Mouse (Mus musculus) frontal cortex, postnatal 14 days (tissue): Measurements from ENCODE around the gene Cux2.

Source experiments
- DNase-seq, 2 experiments: peaks; one replicate each; pipeline ENCODE4 v3.0.0; 2022; ENCODE audit warnings: low spot score in 2 of 2

Cux2 gene

DNA sequence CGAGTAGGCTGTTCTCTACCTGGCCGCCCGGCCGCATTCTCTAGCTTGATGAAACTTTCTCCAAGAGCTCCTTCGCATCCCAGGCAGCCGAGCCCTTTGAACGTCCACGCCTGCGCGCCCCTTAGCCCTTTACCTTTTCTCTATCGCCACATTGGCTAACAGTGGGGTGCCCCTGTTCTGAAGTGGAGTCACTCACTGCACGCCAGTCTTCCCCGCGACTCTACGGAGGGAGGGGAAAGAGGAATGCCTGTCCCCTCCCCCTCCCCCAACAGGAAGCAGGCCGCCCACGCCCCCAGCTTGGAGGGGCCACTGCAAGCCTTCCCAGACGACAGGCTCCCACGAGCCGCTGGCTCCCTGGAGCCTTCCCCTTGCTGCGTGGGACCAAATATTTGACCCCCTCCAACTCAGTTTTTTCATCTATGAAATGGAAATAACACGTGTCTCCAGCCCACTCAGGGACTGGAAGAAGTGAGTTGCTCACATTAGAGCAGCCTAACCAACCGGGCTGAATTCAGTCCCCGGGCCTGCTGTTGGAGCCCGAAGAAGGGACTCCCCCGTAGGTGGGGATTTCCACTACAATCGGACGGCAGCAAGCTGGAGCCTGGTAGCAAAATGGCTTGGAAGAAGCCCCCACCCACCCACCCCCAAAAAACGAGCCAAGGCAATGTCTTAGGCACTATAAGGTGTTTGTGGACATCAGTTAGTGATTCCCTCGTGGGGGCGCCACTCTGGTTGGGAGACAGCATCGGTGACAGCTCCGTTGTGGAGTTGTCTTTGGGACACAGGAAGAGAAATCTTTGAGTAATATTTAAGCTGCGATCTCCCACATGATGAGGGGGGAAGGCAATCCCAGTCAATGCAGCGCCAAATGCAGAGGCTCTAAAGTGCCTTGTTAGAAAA, 212.2 kb downstream of the Cux2 start, which contains the start of gene Sh2b3:
TSS of gene Sh2b3 (minus strand) at position 206 of the 900 bp plus-strand sequence.
- DNase-seq: no peak

DNA sequence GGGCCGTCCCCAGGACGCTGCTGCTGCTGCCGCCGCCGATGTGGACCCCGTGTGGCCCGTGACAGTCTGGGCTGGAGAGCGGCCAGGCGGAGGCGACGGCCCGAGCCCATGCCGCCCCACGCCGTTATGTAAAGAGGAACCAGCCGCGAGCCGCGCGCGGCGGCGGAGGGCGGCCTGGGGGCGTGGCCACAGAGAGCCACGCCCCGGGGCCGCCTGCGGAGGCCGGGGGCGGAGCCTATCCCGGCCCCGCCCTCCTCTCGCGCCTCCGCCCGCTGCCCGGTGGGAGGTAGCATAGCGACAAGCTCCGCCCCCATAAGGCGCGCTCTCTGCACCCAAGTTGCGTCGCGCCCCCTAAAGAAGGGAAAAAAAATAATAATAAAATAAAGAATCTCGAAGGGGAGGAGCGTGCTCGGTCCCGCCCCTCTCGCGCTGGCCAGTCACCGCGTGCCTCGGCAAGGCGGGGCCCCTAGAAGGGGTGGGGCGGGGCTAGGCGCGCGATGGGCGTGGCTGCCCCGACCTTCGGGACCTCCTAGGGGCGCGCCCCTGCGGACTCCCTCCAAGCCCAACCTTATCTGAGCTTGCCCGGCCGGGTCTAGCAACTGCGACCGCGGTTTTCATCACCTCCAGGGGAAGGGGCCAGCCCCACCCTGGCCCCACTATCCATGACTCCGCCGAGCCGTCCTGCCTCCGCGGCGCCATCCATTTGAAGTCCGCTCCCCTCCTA, 213.0 kb downstream of the Cux2 start:
- DNase-seq: peak; percentile 76 to 78

DNA sequence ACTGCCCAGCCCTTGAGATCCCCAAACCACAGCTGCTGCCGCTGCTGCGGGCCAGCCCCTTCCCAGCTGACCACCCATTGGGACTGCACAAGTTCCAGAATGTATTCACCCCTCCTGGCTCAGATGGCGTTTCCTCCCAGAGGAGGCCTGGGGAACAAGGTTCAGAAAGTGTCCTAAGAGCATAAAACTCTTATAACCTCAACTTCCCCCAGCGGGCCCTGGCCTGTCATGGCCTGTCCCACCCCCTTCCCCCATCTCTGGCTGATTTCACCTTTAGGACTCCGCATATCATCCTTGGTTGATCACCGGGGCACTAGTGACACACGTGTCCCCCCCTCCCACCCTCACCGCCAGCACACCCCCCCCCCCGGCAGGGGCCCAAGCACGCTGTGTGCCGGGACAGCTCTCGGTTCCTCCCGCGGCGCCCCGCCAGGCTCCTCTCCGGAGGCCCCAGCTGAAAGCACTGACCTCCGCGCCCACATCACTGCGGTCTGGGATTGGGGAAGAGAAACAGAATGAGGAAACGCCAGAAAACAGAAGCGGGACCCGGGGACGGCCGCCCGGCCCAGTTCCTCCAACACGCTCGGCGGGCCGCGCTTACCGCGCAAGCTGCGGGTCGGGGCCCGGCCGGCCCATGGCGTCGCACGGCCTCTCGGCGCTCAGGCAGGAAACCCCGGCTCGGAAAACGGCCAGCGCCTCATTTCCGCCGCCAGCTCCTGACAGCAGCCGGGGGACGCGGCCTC, 213.8 kb downstream of the Cux2 start:
- DNase-seq: no peak

DNA sequence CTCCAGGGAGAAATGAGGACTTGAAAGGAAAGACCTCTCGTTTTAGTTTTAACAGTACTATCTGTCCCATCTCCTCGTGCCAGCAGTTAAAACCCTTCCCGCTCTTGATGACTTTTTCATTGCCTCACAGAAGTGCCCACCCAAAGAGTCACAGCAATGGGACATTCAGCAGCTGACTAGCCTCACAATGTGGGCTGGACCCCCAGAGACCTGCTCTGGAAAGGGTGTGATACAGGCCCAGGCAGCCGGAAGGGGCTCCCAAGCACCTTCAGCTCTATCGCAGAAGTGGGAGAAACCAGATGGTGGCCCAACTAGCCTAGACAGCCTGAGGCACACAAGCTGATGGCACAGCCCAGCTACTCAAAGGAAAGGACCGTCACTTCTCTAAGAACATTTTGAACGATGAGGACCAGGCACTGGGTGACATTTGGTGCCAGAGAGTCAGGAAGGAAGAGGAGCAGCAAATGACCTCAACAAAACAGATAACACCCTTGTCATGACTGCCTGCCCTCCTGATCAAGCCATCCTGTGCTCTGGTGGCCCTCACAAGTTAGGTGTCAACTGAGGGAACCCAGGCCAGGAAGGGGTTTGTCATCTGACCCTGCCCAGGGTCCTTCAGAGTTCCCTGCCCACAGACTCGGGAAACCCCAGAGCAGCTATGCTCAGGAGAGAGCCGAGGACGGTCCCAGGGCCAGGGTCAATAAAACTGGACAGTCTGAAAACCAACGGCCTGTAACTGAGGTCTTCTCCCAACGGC, 214.7 kb downstream of the Cux2 start:
- DNase-seq: no peak

DNA sequence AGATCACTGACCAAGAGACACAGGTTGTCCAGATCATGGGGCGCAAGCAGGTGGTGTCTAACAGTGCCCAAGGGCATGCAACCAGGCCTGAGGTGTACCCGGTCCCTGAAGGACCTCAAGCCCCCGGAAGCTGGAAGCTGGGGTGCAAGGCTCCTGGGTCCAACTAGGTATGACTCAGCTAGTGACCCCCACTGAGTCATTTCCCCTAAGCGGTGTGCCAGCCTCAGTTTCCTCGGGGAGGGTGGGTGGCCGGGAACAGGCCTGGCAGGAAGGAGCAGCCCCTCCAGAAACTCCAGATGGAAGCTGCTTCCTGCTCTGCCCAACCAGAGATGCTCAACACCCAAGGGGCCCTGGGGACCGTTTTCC, 215.7 kb downstream of the Cux2 start:
- no peak for DNase-seq

DNA sequence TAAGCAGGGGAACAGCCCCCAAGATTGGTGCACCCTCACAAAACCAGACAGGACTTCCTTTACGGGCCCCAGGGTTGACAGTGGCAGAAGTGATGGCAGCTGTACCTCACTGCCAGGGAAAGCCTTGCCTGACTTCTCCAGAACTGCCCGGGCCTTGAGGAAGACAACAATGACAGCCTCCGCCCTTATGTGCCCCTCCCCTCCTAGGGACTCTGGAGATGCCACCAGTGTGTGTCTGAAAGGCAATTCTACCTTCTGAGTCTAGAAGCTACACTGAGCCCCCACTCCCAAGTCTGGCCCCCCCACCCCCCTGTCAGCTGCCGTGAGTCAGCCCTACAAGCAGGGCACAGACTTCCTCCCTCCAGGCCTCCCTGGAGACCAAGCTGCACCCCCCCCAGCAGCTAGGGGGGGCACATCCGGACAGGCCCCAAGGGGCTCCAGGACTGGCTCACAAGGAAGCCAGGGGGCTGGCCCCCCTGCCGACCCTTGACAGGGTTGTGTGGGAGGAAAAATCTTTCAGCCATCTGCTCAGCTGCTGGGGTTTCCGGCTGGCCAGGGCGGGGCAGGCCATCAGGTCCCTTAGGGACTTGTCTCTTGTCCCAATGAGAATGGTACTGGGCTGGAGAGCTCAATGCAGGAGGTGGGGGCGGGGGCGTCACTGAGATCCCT, 216.2 kb downstream of the Cux2 start:
- DNase-seq: no peak

DNA sequence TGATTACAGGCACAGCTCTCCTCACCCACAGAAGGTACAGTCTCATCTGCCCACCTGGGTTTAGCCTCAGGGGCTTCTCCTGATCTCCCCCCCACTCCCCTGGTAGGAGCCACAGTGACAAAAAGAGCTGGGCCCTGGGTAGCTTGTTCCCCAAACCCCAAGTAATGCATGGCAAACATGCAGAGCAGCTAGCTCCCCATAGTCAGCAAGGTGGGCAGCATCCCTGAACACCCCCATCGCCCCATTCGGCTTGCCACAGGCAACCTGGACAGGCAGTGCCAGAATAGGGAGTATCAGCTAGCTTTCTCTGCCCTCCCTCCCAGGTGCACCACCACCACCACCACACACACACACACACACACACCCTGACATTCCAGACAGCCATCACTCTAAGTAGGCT, 216.7 kb downstream of the Cux2 start:
- DNase-seq: no peak

DNA sequence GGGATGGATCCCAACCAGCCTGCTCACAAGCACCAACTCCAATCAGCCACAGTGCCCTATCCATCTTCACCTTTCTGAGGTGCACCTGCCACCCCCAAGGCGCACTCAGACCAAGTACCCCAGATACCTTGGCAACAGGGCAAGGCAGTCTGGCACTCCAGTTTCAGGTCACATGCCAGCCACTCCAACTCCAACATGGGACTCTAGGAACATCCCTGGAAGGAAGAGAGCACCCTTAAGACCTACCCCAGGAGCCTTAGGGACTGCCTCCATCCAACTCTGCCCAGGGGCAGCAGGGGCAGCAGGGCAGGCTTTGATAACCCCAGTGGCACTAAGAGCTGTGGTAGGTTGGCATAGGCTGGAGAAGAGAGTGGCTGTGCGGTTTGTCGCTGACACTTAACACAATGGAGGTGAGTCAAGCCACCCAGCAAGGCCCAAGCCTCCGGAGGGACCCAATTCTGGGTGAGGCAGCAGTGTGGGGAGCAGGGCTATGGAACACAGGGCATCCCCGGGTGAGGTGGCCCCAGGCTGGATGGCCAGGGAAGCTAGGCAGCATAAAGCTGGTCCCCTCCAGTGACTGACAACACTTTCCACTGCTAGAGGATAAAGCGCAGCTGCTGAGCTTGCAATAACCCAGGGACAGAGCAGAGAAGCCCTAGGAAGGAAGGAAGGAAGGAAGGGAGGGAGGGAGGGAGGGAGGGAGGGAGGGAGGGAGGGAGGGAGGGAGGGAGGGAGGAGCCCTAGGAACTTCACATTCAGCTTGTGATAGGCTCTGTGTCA, 217.3 kb downstream of the Cux2 start:
- DNase-seq: no peak

DNA sequence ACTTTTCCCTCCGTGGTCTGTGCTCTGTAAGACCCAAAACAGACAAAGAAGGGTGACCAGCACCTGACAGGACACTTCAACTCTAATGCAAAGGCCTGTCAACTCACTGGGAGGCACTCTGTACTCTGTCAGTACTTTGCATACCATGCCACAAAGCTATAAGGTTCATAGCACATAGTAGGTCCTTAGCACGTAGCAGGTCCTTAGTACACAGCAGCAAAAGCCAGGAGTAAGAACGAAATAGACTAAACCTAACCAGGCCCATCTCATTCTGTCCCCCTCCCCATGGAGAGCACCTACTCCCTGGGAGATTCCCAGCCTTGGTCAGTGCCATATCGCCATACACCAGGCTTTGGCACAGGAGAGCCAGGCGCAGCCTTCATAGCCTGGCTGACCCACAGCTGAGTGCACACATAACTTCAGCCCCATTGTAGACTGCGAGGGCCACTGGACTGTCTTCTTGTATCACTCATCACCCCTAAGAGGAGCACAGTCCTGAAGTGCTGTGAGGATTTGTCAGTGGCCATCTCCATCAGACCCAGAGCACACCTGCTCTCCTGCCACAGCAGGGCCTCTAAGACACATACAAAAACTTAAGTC, 218.8 kb downstream of the Cux2 start:
- DNase-seq: no peak

DNA sequence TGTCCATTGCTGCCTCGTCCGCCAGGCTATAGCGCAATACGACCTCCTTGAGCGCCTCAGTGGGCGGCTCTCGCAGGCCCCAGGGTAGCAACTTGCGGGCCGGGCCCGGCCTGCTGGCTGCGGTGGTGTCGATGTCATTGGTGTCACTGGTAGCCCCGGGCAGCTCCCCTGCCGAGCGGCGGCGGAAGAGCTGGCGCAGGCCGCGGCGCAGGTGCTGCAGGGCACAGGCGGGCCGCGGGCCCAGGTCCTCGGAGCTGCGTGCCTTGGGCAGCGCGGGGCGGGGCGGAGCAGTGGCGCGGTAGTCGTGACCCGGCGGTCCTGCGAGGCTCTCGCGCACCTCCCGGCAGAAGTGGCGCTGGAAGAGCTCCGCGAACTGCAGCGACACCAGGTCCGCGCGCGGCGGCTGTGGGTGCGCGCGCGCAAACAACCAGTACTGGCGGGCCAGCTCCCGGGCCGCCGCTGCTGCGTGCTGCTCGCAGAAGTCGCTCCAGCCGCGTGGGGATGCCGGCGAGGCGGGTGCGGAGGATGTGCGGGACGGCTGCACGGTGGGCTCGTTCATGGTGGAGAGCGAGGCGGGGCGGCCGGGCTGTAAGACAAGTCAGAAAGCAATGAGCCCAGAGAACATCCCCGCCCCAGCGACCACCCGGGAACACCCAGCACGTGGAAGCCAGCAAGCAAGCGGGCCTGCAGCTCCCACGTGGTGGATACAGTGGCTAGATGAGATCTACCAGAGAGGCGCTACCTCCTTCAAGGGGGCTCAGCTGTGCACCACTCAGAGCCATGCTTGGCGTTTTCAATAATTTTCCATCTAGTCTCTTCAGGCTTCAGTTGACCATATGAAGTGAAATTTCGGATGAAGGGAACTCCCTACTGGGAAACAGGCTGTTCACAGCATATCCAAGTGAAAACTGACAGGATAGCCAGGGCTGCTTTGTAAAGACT, 221.1 kb downstream of the Cux2 start:
- no peak for DNase-seq

DNA sequence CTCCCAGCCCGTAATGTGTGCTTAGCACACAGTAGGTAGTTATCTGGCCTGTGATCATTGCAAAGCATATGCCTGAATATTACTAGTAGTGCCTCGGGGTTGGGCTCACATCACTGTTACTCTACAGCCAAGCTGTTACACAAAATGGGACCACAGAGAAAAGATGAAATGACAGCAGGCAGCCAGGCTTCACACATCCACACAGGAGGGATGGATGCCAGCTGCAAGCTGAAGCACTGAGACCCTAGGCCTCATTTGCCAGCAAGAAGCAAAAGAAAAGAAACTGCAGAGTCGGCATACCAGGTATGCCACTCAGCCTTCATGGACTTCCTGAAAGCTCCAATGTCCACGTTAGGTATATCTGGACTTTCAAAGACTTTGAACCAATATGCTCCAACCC, 222.0 kb downstream of the Cux2 start:
- no peak for DNase-seq

DNA sequence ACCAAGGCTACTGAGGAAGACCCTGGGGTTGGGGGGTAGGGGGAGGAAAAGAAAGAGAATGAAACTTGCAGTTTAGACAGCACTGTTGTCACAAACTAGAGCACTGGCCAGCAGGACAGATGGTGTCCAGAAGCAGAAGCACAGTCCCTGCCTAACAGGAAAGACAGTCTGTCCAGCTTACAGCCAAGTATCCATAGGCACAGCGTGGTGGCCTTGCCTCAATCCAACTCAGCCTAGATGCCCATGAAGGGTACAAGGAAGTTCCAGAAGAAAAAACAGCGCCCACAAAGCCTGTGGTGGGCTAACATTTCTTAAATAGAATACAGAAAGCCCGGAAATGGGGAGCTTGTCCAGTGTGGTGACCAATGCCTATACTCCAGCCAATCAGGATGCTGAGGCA, 224.3 kb downstream of the Cux2 start:
- no peak for DNase-seq

DNA sequence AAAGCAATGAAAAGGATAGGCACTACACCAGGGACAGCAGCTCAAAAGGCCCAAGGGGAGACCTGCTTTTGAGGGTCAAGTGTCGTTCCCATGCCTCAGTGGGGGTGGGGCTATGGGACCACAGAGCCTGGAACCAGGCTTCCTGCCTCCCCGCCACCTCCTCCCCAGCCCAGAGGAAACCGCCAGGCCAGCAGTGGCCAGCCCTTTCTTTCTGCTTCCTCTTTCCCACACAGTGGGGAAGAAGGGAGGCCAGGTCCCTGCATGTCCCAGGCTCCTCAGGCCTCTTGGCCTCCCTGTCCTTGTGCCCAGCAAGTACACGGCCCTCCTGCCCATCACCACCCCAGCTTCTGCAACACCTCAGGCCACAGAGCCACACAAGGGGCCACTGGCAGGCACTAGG, 225.8 kb downstream of the Cux2 start:
- no peak for DNase-seq

DNA sequence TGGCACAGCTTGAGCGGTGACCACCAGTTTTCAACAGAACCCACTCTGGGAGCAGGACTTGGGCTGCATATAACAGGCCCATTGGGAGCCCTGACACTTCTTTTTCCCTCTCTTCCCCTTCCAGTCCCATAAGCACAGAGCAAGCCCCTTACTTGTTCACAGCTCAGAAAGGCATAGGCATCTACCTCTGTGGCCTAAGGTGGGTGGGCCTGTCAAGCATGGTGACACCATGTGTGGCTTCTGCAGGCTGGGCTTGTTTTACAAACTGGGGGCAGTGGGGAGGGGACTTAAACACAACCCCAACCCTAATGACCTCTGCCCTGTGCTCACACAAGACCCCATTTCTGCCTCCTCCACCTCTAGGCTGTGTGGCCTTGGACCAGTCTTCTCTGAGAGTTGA, 226.2 kb downstream of the Cux2 start:
- no peak for DNase-seq

DNA sequence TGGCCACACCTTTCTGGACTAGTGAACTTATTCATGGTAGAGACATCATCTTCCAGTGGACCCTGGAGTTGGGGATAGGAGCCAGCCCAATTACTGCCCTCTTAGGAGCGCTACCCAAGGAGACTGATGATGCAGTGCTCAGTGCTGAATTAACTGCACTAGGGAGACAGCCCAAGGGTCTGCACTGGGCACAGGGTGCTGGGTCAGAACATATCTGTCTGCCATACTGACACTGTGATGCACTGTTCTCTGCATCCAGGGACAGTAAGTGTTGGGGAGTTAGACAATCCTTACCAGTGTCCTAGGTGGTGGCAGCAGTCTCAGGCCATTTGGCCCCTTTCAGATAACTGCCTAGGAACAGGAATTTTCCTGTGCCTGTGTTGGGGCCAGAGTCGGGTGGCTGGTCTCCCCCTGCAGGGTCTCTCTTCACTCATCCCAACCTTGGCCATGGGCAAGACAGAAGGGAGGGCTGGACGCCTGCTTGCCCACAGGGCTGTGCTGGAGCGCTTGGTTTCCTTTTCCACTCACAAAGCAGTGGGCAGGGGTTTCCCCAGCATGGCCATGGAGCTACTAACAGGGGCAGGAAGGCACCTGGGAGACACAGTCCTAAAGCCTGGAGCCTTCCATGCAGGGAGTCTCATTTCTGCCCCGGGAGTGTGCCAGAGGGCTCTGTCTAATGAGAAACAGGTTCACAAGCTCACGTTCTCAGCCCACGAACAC, 227.0 kb downstream of the Cux2 start:
- no peak for DNase-seq

DNA sequence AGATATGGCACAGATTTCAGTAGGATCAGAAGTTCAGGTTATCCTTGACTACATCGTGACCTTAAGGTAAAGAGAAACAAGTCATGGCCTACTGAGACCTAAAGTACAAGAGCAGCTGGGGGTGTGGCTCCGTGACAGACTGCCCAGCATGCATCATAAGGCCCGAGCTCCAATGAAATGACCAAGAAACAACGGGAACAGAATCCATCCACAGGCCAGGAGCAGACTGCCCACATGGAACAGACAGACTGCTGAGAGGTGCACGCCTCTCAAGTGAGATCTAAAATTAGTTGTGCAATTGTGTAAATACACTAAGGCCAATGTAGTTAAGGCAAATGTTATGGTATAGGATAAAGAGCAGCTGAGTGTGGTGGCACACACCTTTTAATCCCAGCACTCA, 228.3 kb downstream of the Cux2 start:
- no peak for DNase-seq

DNA sequence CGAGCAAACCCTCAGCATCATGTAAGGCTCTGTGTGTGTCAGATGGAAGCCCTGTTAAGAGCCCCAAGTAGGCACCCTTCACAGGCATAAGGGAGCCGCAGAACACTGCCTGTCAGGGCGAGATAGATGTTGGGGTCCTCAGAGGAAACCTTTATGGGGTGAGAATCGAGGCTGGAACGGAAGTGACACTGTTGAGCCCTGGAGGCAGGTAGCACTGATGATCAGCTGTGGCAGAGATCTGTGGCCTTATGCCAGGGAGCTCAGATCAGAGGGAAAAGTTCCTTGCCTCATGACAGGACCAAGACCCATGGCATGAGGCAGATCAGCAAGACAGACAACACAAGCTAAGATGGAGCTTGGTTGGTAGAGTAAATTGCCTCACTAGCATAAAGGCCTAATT, 228.8 kb downstream of the Cux2 start:
- no peak for DNase-seq

DNA sequence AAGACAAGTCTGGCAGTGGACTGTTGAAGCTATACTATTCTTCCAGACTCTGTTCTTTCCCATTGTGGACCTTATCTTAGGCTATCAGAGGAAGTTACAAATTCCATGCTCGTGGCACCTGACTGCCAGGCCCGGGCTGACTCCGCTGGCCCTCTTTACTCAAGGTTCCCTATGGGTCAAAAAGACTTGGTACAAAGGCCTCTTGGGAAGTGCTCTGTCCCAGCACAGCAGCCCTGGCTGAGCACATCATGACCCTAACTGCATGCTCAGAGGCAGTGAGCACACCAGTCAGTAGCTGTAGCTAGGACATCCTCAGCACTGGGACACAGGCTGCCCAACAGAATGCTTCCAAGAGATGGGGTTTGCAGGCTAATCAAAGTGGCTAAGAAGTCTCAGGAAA, 229.2 kb downstream of the Cux2 start:
- no peak for DNase-seq
